Mouse (Mus musculus) spleen, embryonic (tissue): ENCODE measurements around the gene Cdt1.

Experiments
- CTCF ChIA-PET: fragments of 350-600 bp; sonication (Branson Sonifier 250); formaldehyde crosslinking; loops from one replicate; lab custom pipeline; 2022; lab: Charles Lee

Cdt1 gene

GRCm38 (mm10) chr8:122567361-122568108 is at the start of gene Cdt1:
Gene Cdt1, plus strand, starts transcription at chr8:122568015.
- CTCF ChIA-PET: no interaction called here

- CTCF ChIA-PET: no interaction called here
Measured at GRCm38 (mm10) chr8:122520611-122521010, 47.2 kb upstream of the Cdt1 start.

GRCm38 (mm10) chr8:122522796-122523651 is 44.8 kb upstream of the Cdt1 start:
- CTCF ChIA-PET: no interaction called here

GRCm38 (mm10) chr8:122523652-122524360 is 44.0 kb upstream of the Cdt1 start:
- CTCF ChIA-PET: interaction anchor here (0.5 kb wide), 1 partner anchor 200 kb away, joined by 3 read pairs; no protein-coding TSS in a partner anchor

- CTCF ChIA-PET: interaction anchor here (0.5 kb wide), 1 partner anchor 199 kb away, joined by 3 read pairs; no protein-coding TSS in a partner anchor
Measured at GRCm38 (mm10) chr8:122524506-122524905, 43.3 kb upstream of the Cdt1 start.

GRCm38 (mm10) chr8:122525004-122525403 is 42.8 kb upstream of the Cdt1 start:
- CTCF ChIA-PET: no interaction called here

GRCm38 (mm10) chr8:122526084-122526483 is 41.7 kb upstream of the Cdt1 start:
- CTCF ChIA-PET: no interaction called here

GRCm38 (mm10) chr8:122526526-122527170 is 41.2 kb upstream of the Cdt1 start:
- CTCF ChIA-PET: no interaction called here

- CTCF ChIA-PET: no interaction called here
Measured at GRCm38 (mm10) chr8:122527937-122528336, 39.9 kb upstream of the Cdt1 start.

GRCm38 (mm10) chr8:122529159-122529558 is 38.7 kb upstream of the Cdt1 start:
- CTCF ChIA-PET: no interaction called here

- CTCF ChIA-PET: no interaction called here
Measured at GRCm38 (mm10) chr8:122531312-122531711, 36.5 kb upstream of the Cdt1 start.

- CTCF ChIA-PET: no interaction called here
Measured at GRCm38 (mm10) chr8:122537033-122537432, 30.8 kb upstream of the Cdt1 start.

GRCm38 (mm10) chr8:122537812-122538211 is 30.0 kb upstream of the Cdt1 start:
- CTCF ChIA-PET: no interaction called here

GRCm38 (mm10) chr8:122538310-122539076 is 29.3 kb upstream of the Cdt1 start:
- CTCF ChIA-PET: no interaction called here

- CTCF ChIA-PET: no interaction called here
Measured at GRCm38 (mm10) chr8:122544138-122544537, 23.7 kb upstream of the Cdt1 start.

GRCm38 (mm10) chr8:122546066-122546755 is 21.6 kb upstream of the Cdt1 start:
- CTCF ChIA-PET: no interaction called here

- CTCF ChIA-PET: interaction anchor here (0.6 to 0.8 kb wide), 3 partner anchors 17 to 514 kb away, joined by 3 to 8 read pairs (median 3); no protein-coding TSS in a partner anchor
Measured at GRCm38 (mm10) chr8:122546811-122547453, 20.9 kb upstream of the Cdt1 start.

GRCm38 (mm10) chr8:122547815-122548214 is 20.0 kb upstream of the Cdt1 start:
- CTCF ChIA-PET: interaction anchor here (0.5 to 0.8 kb wide), 2 partner anchors 53 to 743 kb away, joined by 3 to 6 read pairs; no protein-coding TSS in a partner anchor

GRCm38 (mm10) chr8:122548331-122548730 is 19.5 kb upstream of the Cdt1 start:
- CTCF ChIA-PET: no interaction called here
